Mouse (Mus musculus): ENCODE measurements around the gene Klf12. TPM values are rescaled to one million over a fixed set of nuclear protein-coding genes. Genes with fewer than 3 reads are reported as not detected.

Klf12 gene
- polyA plus RNA-seq, 1 experiment from 2014 or later: 29.6 TPM

- ATAC-seq (ENCODE audit: low FRiP score) (no peak), DNase-seq (ENCODE audit: low spot score) (no peak)
- no peak overlapping the region for H3K9ac ChIP-seq (ENCODE audit: low read depth, low read length)
- H3K27me3 ChIP-seq (ENCODE audit: control insufficient read depth, insufficient read depth, low read length): no peaks in the 10 kb centered on the region
- H3K9me3 ChIP-seq (ENCODE audit: control insufficient read depth, low read length): no peaks in the 10 kb centered on the region
- H3K4me1 ChIP-seq (replicated peaks; ENCODE audit: control insufficient read depth, insufficient read depth, low read length): no peaks in the 10 kb centered on the region
- no peak overlapping the region for H3K27ac ChIP-seq (ENCODE audit: low read depth, low read length)
- no peak overlapping the region for H3K4me2 ChIP-seq (replicated peaks; ENCODE audit: low read depth, low read length)
- no peaks in the 10 kb centered on the region for H3K36me3 ChIP-seq (ENCODE audit: control insufficient read depth, insufficient read depth, low read length)
- no peak overlapping the region for H3K4me3 ChIP-seq (ENCODE audit: low read depth, low read length)
- 92% methylated on average over 5 of the region's 5 CpGs for WGBS
These were observed 41.4 kb downstream of the Klf12 start for GRCm38 (mm10) chr14:100243046-100243445.

- DNase-seq (ENCODE audit: low spot score) (no peak), ATAC-seq (ENCODE audit: low FRiP score) (no peak)
- Histone ChIP-seq H3K36me3 (ENCODE audit: control insufficient read depth, insufficient read depth, low read length) (no peaks in the 10 kb centered on the region), H3K4me2 (replicated peaks; ENCODE audit: low read depth, low read length) (no peak overlapping the region), H3K9ac (ENCODE audit: low read depth, low read length) (no peak overlapping the region), H3K27ac (ENCODE audit: low read depth, low read length) (no peak overlapping the region), H3K4me3 (ENCODE audit: low read depth, low read length) (no peak overlapping the region), H3K27me3 (ENCODE audit: control insufficient read depth, insufficient read depth, low read length) (no peaks in the 10 kb centered on the region), H3K4me1 (replicated peaks; ENCODE audit: control insufficient read depth, insufficient read depth, low read length) (no peaks in the 10 kb centered on the region), H3K9me3 (ENCODE audit: control insufficient read depth, low read length) (no peaks in the 10 kb centered on the region)
- WGBS: 91% methylated on average over 4 of the region's 4 CpGs
These were observed 44.6 kb downstream of the Klf12 start for GRCm38 (mm10) chr14:100239874-100240273.

GRCm38 (mm10) chr14:100236757-100237156, 47.7 kb downstream of the Klf12 start:
- no peaks in the 10 kb centered on the region for H3K4me1 ChIP-seq (replicated peaks; ENCODE audit: control insufficient read depth, insufficient read depth, low read length)
- DNase-seq (ENCODE audit: low spot score): no peak
- no peak overlapping the region for H3K27ac ChIP-seq (ENCODE audit: low read depth, low read length)
- H3K36me3 ChIP-seq (ENCODE audit: control insufficient read depth, insufficient read depth, low read length): no peaks in the 10 kb centered on the region
- H3K4me3 ChIP-seq (ENCODE audit: low read depth, low read length): no peak overlapping the region
- H3K9ac ChIP-seq (ENCODE audit: low read depth, low read length): no peak overlapping the region
- H3K4me2 ChIP-seq (replicated peaks; ENCODE audit: low read depth, low read length): no peak overlapping the region
- ATAC-seq (ENCODE audit: low FRiP score): no peak
- H3K9me3 ChIP-seq (ENCODE audit: control insufficient read depth, low read length): no peaks in the 10 kb centered on the region
- no peaks in the 10 kb centered on the region for H3K27me3 ChIP-seq (ENCODE audit: control insufficient read depth, insufficient read depth, low read length)
- 87% methylated on average over 7 of the region's 7 CpGs for WGBS

- Histone ChIP-seq H3K9ac (ENCODE audit: low read depth, low read length) (no peak overlapping the region), H3K27ac (ENCODE audit: low read depth, low read length) (no peak overlapping the region), H3K27me3 (ENCODE audit: control insufficient read depth, insufficient read depth, low read length) (no peaks in the 10 kb centered on the region), H3K9me3 (ENCODE audit: control insufficient read depth, low read length) (no peaks in the 10 kb centered on the region), H3K4me3 (ENCODE audit: low read depth, low read length) (no peak overlapping the region), H3K36me3 (ENCODE audit: control insufficient read depth, insufficient read depth, low read length) (no peaks in the 10 kb centered on the region), H3K4me2 (replicated peaks; ENCODE audit: low read depth, low read length) (no peak overlapping the region), H3K4me1 (replicated peaks; ENCODE audit: control insufficient read depth, insufficient read depth, low read length) (no peaks in the 10 kb centered on the region)
- no peak for ATAC-seq (ENCODE audit: low FRiP score)
- WGBS: 39% methylated on average over 3 of the region's 3 CpGs
- DNase-seq (ENCODE audit: low spot score): no peak
These were observed 48.7 kb downstream of the Klf12 start for GRCm38 (mm10) chr14:100235746-100236145.

GRCm38 (mm10) chr14:100231384-100231783, 53.1 kb downstream of the Klf12 start:
- Histone ChIP-seq H3K9ac (ENCODE audit: low read depth, low read length) (no peak overlapping the region), H3K36me3 (ENCODE audit: control insufficient read depth, insufficient read depth, low read length) (no peaks in the 10 kb centered on the region), H3K27ac (ENCODE audit: low read depth, low read length) (no peak overlapping the region), H3K4me1 (replicated peaks; ENCODE audit: control insufficient read depth, insufficient read depth, low read length) (no peaks in the 10 kb centered on the region), H3K27me3 (ENCODE audit: control insufficient read depth, insufficient read depth, low read length) (no peaks in the 10 kb centered on the region), H3K4me3 (ENCODE audit: low read depth, low read length) (no peak overlapping the region), H3K4me2 (replicated peaks; ENCODE audit: low read depth, low read length) (no peak overlapping the region), H3K9me3 (ENCODE audit: control insufficient read depth, low read length) (no peaks in the 10 kb centered on the region)
- no peak for DNase-seq (ENCODE audit: low spot score)
- 71% methylated on average over 1 of the region's 1 CpGs for WGBS
- ATAC-seq (ENCODE audit: low FRiP score): no peak

GRCm38 (mm10) chr14:100228120-100228519, 56.4 kb downstream of the Klf12 start:
- WGBS: 97% methylated on average over 6 of the region's 6 CpGs
- no peak overlapping the region for H3K9ac ChIP-seq (ENCODE audit: low read depth, low read length)
- ATAC-seq (ENCODE audit: low FRiP score) (no peak), DNase-seq (ENCODE audit: low spot score) (no peak)
- H3K36me3 ChIP-seq (ENCODE audit: control insufficient read depth, insufficient read depth, low read length): no peaks in the 10 kb centered on the region
- H3K9me3 ChIP-seq (ENCODE audit: control insufficient read depth, low read length): no peaks in the 10 kb centered on the region
- H3K4me1 ChIP-seq (replicated peaks; ENCODE audit: control insufficient read depth, insufficient read depth, low read length): 0 out of 2 replicates have a peak, but pooled peaks cover 2% of the 10 kb centered on the region
- H3K4me3 ChIP-seq (ENCODE audit: low read depth, low read length): no peak overlapping the region
- H3K27me3 ChIP-seq (ENCODE audit: control insufficient read depth, insufficient read depth, low read length): no peaks in the 10 kb centered on the region
- H3K27ac ChIP-seq (ENCODE audit: low read depth, low read length): no peak overlapping the region
- no peak overlapping the region for H3K4me2 ChIP-seq (replicated peaks; ENCODE audit: low read depth, low read length)

- Histone ChIP-seq H3K9ac (ENCODE audit: low read depth, low read length) (no peak overlapping the region), H3K36me3 (ENCODE audit: control insufficient read depth, insufficient read depth, low read length) (no peaks in the 10 kb centered on the region), H3K9me3 (ENCODE audit: control insufficient read depth, low read length) (no peaks in the 10 kb centered on the region), H3K4me3 (ENCODE audit: low read depth, low read length) (no peak overlapping the region), H3K27ac (ENCODE audit: low read depth, low read length) (no peak overlapping the region), H3K4me2 (replicated peaks; ENCODE audit: low read depth, low read length) (no peak overlapping the region), H3K27me3 (ENCODE audit: control insufficient read depth, insufficient read depth, low read length) (no peaks in the 10 kb centered on the region), H3K4me1 (replicated peaks; ENCODE audit: control insufficient read depth, insufficient read depth, low read length) (0 out of 2 replicates have a peak, but pooled peaks cover 2% of the 10 kb centered on the region)
- no peak for ATAC-seq (ENCODE audit: low FRiP score)
- WGBS: 95% methylated on average over 6 of the region's 6 CpGs
- no peak for DNase-seq (ENCODE audit: low spot score)
These were observed 56.8 kb downstream of the Klf12 start for GRCm38 (mm10) chr14:100227717-100228116.

GRCm38 (mm10) chr14:100224151-100224550, 60.3 kb downstream of the Klf12 start:
- DNase-seq (ENCODE audit: low spot score) (no peak), ATAC-seq (ENCODE audit: low FRiP score) (no peak)

GRCm38 (mm10) chr14:100222260-100222659, 62.2 kb downstream of the Klf12 start:
- Histone ChIP-seq H3K27me3 (ENCODE audit: control insufficient read depth, insufficient read depth, low read length) (no peaks in the 10 kb centered on the region), H3K27ac (ENCODE audit: low read depth, low read length) (no peak overlapping the region), H3K4me3 (ENCODE audit: low read depth, low read length) (no peak overlapping the region), H3K4me1 (replicated peaks; ENCODE audit: control insufficient read depth, insufficient read depth, low read length) (0 out of 2 replicates have a peak, but pooled peaks cover 2% of the 10 kb centered on the region), H3K9me3 (ENCODE audit: control insufficient read depth, low read length) (no peaks in the 10 kb centered on the region), H3K36me3 (ENCODE audit: control insufficient read depth, insufficient read depth, low read length) (no peaks in the 10 kb centered on the region), H3K9ac (ENCODE audit: low read depth, low read length) (no peak overlapping the region), H3K4me2 (replicated peaks; ENCODE audit: low read depth, low read length) (no peak overlapping the region)
- DNase-seq (ENCODE audit: low spot score): no peak
- ATAC-seq (ENCODE audit: low FRiP score): no peak
- 82% methylated on average over 4 of the region's 4 CpGs for WGBS

More at GRCm38 (mm10) chr14:100224151-100224550, 60.3 kb downstream of the Klf12 start:
- H3K9ac ChIP-seq (ENCODE audit: low read depth, low read length): no peak overlapping the region
- no peak overlapping the region for H3K4me2 ChIP-seq (replicated peaks; ENCODE audit: low read depth, low read length)
- no peaks in the 10 kb centered on the region for H3K36me3 ChIP-seq (ENCODE audit: control insufficient read depth, insufficient read depth, low read length)
- H3K27ac ChIP-seq (ENCODE audit: low read depth, low read length): no peak overlapping the region
- WGBS: 54% methylated on average over 4 of the region's 4 CpGs
- H3K9me3 ChIP-seq (ENCODE audit: control insufficient read depth, low read length): no peaks in the 10 kb centered on the region
- no peaks in the 10 kb centered on the region for H3K27me3 ChIP-seq (ENCODE audit: control insufficient read depth, insufficient read depth, low read length)
- H3K4me3 ChIP-seq (ENCODE audit: low read depth, low read length): no peak overlapping the region
- 0 out of 2 replicates have a peak, but pooled peaks cover 2% of the 10 kb centered on the region for H3K4me1 ChIP-seq (replicated peaks; ENCODE audit: control insufficient read depth, insufficient read depth, low read length)
